Mouse (Mus musculus): ENCODE data around the gene Fam208a. TPM values are rescaled to one million over a fixed set of nuclear protein-coding genes. Genes with fewer than 3 reads are reported as not detected.

Fam208a gene
- total RNA-seq, 2 experiments from 2014 or later, result 14.2 to 14.5 TPM

GRCm38 (mm10) chr14:27412699-27413098 lies 15.9 kb upstream of the Fam208a start:
- intact Hi-C loops (cut with DNase I), result loop anchor here (2.0 to 5.0 kb wide), 2 partner anchors 76 to 300 kb away; partner anchors contain the start of gene Arhgef3
- no peak for DNase-seq

- DNase-seq, result no peak
These were observed 14.7 kb upstream of the Fam208a start for GRCm38 (mm10) chr14:27413961-27414360.

GRCm38 (mm10) chr14:27420816-27421215 lies 7.8 kb upstream of the Fam208a start:
- intact Hi-C loops (cut with DNase I), result loop anchor here (10.0 kb wide), 1 partner anchor 376 kb away; no protein-coding TSS in a partner anchor
- DNase-seq, result no peak

More at GRCm38 (mm10) chr14:27413961-27414360, 14.7 kb upstream of the Fam208a start:
- intact Hi-C loops (cut with DNase I), result loop anchor here (2.0 to 5.0 kb wide), 2 partner anchors 77 to 302 kb away; partner anchors contain the start of gene Arhgef3

- intact Hi-C loops (cut with DNase I), result loop anchor here (10.0 kb wide), 1 partner anchor 378 kb away; no protein-coding TSS in a partner anchor
- DNase-seq, result no peak
These were observed 6.3 kb upstream of the Fam208a start for GRCm38 (mm10) chr14:27422301-27422700.

GRCm38 (mm10) chr14:27428973-27429711 lies 508 bp downstream of the Fam208a start:
- DNase-seq, result peak; percentile 86
- intact Hi-C loops (cut with DNase I), result loop anchor here (10.0 kb wide), 1 partner anchor 384 kb away; no protein-coding TSS in a partner anchor

DNA sequence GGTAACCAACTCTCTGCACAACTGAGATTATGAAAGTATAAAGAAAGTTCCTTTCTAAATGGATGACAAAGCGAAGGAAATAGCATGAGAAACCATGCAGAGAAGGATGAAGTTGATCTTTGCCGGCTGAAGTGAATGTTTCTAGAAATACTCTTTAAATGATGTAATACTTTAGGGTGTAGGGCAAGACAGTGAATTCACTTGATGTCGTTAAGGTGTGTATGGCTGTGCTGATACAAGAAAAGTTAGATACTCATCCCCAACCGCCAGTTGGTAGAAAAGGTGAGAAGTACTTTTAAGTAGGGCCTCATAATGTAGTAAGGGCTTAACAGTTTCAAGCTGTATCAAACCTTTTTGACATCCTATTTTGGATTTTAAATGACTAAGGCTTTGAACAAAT lies 1.6 kb downstream of the Fam208a start:
- no peak for DNase-seq
- intact Hi-C loops (cut with DNase I), result no loop called here

DNA sequence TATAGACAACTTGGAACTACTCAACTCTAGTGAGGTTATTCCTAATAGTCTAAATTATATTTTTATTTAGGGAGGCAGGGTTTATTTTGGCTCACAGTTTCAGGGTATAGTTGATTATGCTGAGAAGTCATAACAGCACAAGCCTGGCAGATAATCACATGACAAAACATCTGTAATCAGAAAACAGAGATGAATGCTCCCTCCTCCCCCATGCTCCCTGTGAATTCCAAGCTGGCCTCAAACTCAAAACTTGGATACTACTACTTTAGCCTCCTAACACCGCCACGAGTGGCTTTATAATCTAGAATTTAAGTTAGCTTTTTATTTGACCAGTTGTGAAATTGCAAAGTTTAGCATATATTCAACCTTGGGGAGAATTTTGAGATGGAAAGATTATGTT lies 3.4 kb downstream of the Fam208a start:
- DNase-seq, result no peak
- intact Hi-C loops (cut with DNase I), result no loop called here

DNA sequence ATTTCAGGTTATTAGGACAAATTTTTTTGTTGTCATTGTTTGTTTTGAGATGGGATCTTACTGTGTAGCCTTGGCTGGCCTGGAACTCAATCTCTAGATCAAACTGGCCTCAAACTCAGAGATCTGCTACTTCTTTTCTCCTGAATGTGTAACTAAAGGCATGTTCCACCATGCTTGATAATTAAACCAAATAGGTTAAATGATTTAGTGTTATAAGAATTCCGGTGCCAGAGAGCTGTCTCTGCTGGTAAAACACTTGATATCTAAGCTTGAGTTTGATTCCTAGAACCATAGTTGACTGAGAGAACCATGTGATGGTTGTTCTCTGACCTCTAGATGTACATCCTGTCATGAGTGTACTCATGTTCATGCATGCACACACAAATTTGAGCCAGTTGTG lies 7.5 kb downstream of the Fam208a start:
- no peak for DNase-seq
- intact Hi-C loops (cut with DNase I), result no loop called here

DNA sequence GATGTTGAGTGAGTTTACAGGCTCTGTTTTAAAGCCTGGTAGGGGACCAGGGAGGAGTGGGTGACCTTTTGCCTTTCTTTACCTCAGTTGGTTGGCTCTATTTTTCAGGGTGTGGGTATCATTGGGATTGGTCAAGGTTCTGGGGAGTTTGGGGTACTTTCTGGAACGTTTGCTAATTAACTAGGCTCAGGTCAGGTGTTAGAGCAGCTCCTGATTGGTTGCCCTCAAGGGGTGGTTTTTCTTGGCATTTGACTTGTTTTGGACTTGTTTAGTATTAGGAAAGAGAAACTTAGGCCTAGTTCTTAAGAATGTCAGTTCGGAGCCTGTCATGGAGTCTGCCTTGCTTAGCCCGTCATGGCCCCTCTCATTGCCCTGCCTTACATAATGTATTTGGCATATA lies 8.2 kb downstream of the Fam208a start:
- no peak for DNase-seq
- intact Hi-C loops (cut with DNase I), result no loop called here

- intact Hi-C loops (cut with DNase I), result no loop called here
- DNase-seq, result no peak
These were observed 12.3 kb downstream of the Fam208a start for GRCm38 (mm10) chr14:27440921-27441320.

- intact Hi-C loops (cut with DNase I), result no loop called here
- no peak for DNase-seq
These were observed 16.2 kb downstream of the Fam208a start for GRCm38 (mm10) chr14:27444851-27445281.

DNA sequence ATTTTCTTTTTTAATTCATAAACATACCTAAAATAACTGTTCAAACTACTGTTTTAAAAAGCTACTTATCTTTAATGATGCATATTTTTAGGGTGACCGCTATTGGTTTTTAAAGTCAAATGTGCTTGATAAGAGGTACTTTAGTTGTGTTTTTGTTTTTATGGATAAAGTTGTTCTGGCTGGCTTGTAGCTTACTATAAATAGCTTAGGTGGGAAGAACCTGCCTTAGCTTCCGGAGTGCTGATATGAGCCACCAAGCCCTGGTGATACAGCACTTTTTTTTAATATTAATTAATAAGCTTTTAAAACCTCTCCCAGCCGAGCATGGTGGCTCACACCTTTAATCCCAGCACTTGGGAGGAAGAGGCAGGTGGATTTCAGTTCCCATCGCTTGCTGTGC lies 18.3 kb downstream of the Fam208a start:
- DNase-seq, result no peak
- intact Hi-C loops (cut with DNase I), result no loop called here

DNA sequence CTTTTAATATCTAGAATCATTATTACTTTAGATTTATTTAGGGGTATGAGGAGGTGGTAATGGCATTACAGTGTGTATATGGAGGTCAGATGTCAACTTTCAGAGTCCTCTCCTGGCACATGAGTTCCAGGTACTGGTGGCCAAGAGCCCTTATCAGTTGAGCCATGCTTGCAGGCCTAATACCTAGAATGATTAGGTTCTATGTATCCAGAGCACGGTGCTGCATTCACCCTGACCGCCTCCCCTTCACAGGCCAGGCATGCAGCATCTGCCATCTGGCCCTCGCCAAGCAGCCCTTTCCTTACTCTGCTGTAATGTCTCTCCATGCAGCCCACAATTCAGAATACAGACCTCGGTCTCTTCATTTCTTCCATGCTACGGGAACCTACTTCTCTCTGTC lies 62.8 kb downstream of the Fam208a start:
- intact Hi-C loops (cut with DNase I), result no loop called here
- no peak for DNase-seq

- intact Hi-C loops (cut with DNase I), result no loop called here
- no peak for DNase-seq
These were observed 64.9 kb downstream of the Fam208a start for GRCm38 (mm10) chr14:27493516-27493915.

DNA sequence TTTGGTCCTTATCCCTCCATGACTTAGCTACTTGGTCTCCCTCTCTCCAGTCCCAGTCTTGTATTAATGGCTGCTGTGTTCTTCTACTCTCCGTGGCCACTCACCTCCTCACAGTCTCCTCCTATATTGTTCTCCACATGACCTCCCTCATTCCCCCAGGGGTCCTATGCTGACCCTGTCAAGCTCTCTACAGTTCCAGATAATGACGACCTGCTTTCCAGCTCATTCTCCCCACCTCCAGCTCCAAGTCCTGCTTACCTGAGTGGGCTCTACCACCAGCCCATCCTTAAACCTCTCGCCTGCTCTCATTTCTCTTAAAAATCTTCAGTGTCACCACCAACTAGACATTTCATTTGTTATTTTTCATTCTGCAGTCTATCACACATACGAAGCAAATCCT lies 72.5 kb downstream of the Fam208a start:
- intact Hi-C loops (cut with DNase I), result loop anchor here (10.0 kb wide), 1 partner anchor 244 kb away; no protein-coding TSS in a partner anchor
- no peak for DNase-seq

DNA sequence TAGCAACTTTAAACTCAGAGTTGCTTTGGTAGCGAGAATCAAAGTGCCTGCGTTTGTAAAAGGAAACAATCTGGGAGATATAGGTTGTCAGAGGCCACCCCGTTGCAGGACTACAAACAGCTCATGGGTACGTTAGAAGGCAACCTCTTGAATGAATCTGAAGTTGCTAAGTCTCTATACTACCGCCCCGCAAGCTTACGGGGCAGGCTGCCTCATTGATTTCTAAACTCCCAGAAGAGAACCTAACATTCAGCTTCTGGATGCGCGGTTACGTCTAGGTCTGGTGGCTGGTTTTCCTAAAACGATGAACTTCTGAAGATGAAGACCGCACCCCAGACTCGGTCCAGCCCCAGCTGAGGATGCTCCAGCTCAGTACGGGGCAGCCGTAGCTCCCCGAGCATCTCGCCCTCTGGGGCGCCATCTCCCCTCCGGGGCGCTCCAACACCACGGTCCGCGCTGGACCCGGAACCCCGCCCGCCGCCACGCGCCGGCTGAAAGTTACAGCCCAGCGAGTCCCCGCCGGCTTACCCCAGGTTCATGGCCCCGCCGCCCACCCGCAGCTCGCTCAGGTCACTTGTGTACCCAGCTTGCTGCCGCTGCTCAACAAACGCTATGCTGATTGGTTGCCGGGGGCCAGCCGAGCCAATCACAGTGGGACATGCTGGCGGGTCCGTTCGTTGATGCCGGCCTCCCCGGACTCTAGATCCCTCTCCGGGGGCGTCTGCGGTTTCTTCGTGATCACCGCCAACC lies 79.4 kb downstream of the Fam208a start, which contains the start of gene Ccdc66:
Gene Ccdc66, minus strand, starts transcription at position 567 of the 750 bp plus-strand sequence.
- intact Hi-C loops (cut with DNase I), result loop anchor here (10.0 kb wide), 1 partner anchor 237 kb away; no protein-coding TSS in a partner anchor

GRCm38 (mm10) chr14:27508644-27509301 lies 80.1 kb downstream of the Fam208a start:
- intact Hi-C loops (cut with DNase I), result loop anchor here (10.0 kb wide), 1 partner anchor 236 kb away; no protein-coding TSS in a partner anchor
- no peak for DNase-seq

More for the DNA sequence above, 79.4 kb downstream of the Fam208a start, which contains the start of gene Ccdc66:
- peak; percentile 98 to 100 for DNase-seq

- no peak for DNase-seq
- intact Hi-C loops (cut with DNase I), result no loop called here
These were observed 95.9 kb downstream of the Fam208a start for GRCm38 (mm10) chr14:27524541-27524940.

Data from heart, postnatal 14 days (tissue).